Mouse (Mus musculus) liver, adult 2 months (tissue): Measurements from ENCODE around the gene Acaca. TPM values are rescaled to one million over a fixed set of nuclear protein-coding genes. Genes with fewer than 3 reads are reported as not detected.

Source experiments
- DNase-seq: peaks from one replicate; pipeline ENCODE4 v3.0.0-alpha.2; 2011; ENCODE audit warnings: low read depth, low spot score; ENCODE audit errors: extremely low read depth
- H3K27ac ChIP-seq: fragments of 200-500 bp; replicated peaks from 2 replicates; pipeline ENCODE4 v1.5.1; 2012; ENCODE audit warnings: low read depth, mild to moderate bottlenecking, control low read depth, inconsistent platforms, low read length; ENCODE audit not compliant: insufficient read depth
- H3K27me3 ChIP-seq: fragments of 200-500 bp; 2 replicates; pipeline ENCODE4 v1.6.1; 2012; ENCODE audit warnings: mild to moderate bottlenecking, moderate library complexity, low read length, inconsistent platforms; ENCODE audit not compliant: control insufficient read depth, insufficient read depth
- H3K36me3 ChIP-seq: fragments of 200-500 bp; 2 replicates; pipeline ENCODE4 v1.6.1; 2012; ENCODE audit warnings: low read length, inconsistent platforms; ENCODE audit not compliant: control insufficient read depth, insufficient read depth
- H3K4me1 ChIP-seq: fragments of 200-500 bp; 2 replicates; pipeline ENCODE4 v1.6.1; 2011; ENCODE audit warnings: low read length; ENCODE audit not compliant: control insufficient read depth, insufficient read depth
- H3K4me3 ChIP-seq: fragments of 200-500 bp; 2 replicates; pipeline ENCODE4 v1.5.1; 2011; ENCODE audit warnings: low read depth, mild to moderate bottlenecking, control low read depth, low read length, moderate library complexity; ENCODE audit not compliant: insufficient read depth
- H3K79me2 ChIP-seq: fragments of 200-500 bp; 2 replicates; pipeline ENCODE4 v1.6.1; 2012; ENCODE audit warnings: inconsistent platforms, mild to moderate bottlenecking, low read length, moderate library complexity; ENCODE audit not compliant: control insufficient read depth, insufficient read depth
- H3K9ac ChIP-seq: fragments of 200-500 bp; 2 replicates; pipeline ENCODE4 v1.6.1; 2012; ENCODE audit warnings: low read depth, mild to moderate bottlenecking, control low read depth, inconsistent platforms, low read length
- CTCF ChIP-seq: fragments of 200-500 bp; IDR thresholded peaks from 2 replicates; pipeline ENCODE4 v1.5.1; 2011; ENCODE audit warnings: low read depth, low read length, control low read depth
- POLR2A ChIP-seq: fragments of 200-500 bp; IDR thresholded peaks from 2 replicates; pipeline ENCODE4 v1.6.1; 2011; ENCODE audit warnings: low read length, control low read depth; ENCODE audit not compliant: insufficient read depth; ENCODE audit errors: extremely low read depth
- WGBS: fragments of 180-500 bp; shearing (Covaris S2); methylation state at CpG from one replicate; pipeline ENCODE4 v1.1.7; 2018; 5-methylcytosine and 5-hydroxymethylcytosine counted together
- polyA plus RNA-seq: library from polyadenylated mRNA; depleted of rRNA; stranded (reverse); fragments of >200 nt; gene quantifications from 2 replicates; pipeline ENCODE4 v1.2.3, GENCODE M21; 2012
- total RNA-seq: library from RNA; depleted of rRNA; stranded (reverse); fragments of >200 nt; gene quantifications from 2 replicates; pipeline ENCODE4 v1.2.3, GENCODE M21; 2014

The Acaca gene
- total and polyA plus RNA-seq, 2 experiments = 20.7 to 86.4 TPM

- Histone ChIP-seq H3K27me3 (no peaks in the 10 kb centered on the region), H3K79me2 (no peaks in the 10 kb centered on the region), H3K9ac (no peak overlapping the region), H3K4me3 (no peak overlapping the region), H3K36me3 (no peaks in the 10 kb centered on the region), H3K27ac (no peak overlapping the region), H3K4me1 (no peaks in the 10 kb centered on the region)
- 93% methylated on average over 3 of the region's 3 CpGs for WGBS
- TF ChIP-seq POLR2A (no peak), CTCF (no peak)
- DNase-seq = no peak
Measured at GRCm38 (mm10) chr11:84136453-84136852, 7.0 kb downstream of the Acaca start.

- Histone ChIP-seq H3K4me3 (no peak overlapping the region), H3K27me3 (no peaks in the 10 kb centered on the region), H3K79me2 (no peaks in the 10 kb centered on the region), H3K4me1 (peaks cover 8% of the 10 kb centered on the region), H3K36me3 (no peaks in the 10 kb centered on the region), H3K9ac (no peak overlapping the region), H3K27ac (no peak overlapping the region)
- peak; percentile 82 for DNase-seq
- no peak for TF ChIP-seq POLR2A
- TF ChIP-seq CTCF = peak; percentile 52
- 40% methylated on average over 2 of the region's 2 CpGs for WGBS
Measured at GRCm38 (mm10) chr11:84141752-84142151, 12.3 kb downstream of the Acaca start.

- H3K9ac ChIP-seq = 0 out of 2 replicates have a peak overlapping the region, but pooled peaks have one; percentile 19
- no peaks in the 10 kb centered on the region for H3K79me2 ChIP-seq
- peak; percentile 90 for DNase-seq
- 18% methylated on average over 10 of the region's 10 CpGs for WGBS
- no peak overlapping the region for H3K4me3 ChIP-seq
- TF ChIP-seq CTCF (no peak), POLR2A (no peak)
- H3K27me3 ChIP-seq = no peaks in the 10 kb centered on the region
- H3K36me3 ChIP-seq = no peaks in the 10 kb centered on the region
- peaks cover 16% of the 10 kb centered on the region for H3K4me1 ChIP-seq
- peak overlapping the region; percentile 99 for H3K27ac ChIP-seq
Measured at GRCm38 (mm10) chr11:84145201-84145798, 15.8 kb downstream of the Acaca start.

GRCm38 (mm10) chr11:84146081-84146480 lies 16.6 kb downstream of the Acaca start:
- Histone ChIP-seq H3K4me3 (no peak overlapping the region), H3K9ac (0 out of 2 replicates have a peak overlapping the region, but pooled peaks have one; percentile 30), H3K79me2 (no peaks in the 10 kb centered on the region), H3K4me1 (peaks cover 16% of the 10 kb centered on the region), H3K27ac (peak overlapping the region; percentile 80), H3K36me3 (no peaks in the 10 kb centered on the region), H3K27me3 (no peaks in the 10 kb centered on the region)
- DNase-seq = peak; percentile 98
- no peak for TF ChIP-seq CTCF
- no peak for TF ChIP-seq POLR2A
- WGBS = 28% methylated on average over 3 of the region's 3 CpGs

GRCm38 (mm10) chr11:84150884-84151283 lies 21.4 kb downstream of the Acaca start:
- WGBS = 76% methylated on average over 2 of the region's 2 CpGs
- no peak for TF ChIP-seq POLR2A
- peak; percentile 39; the same call in 1 of the 2 replicates for TF ChIP-seq CTCF
- H3K36me3 ChIP-seq = peaks cover 11% of the 10 kb centered on the region; the same call in 1 of the 2 replicates
- no peaks in the 10 kb centered on the region for H3K79me2 ChIP-seq
- peaks cover 13% of the 10 kb centered on the region for H3K4me1 ChIP-seq
- no peak overlapping the region for H3K9ac ChIP-seq
- no peaks in the 10 kb centered on the region for H3K27me3 ChIP-seq
- no peak overlapping the region for H3K4me3 ChIP-seq
- DNase-seq = no peak
- H3K27ac ChIP-seq = no peak overlapping the region

GRCm38 (mm10) chr11:84156535-84157262 lies 27.2 kb downstream of the Acaca start:
- no peak for DNase-seq
- WGBS = 63% methylated on average over 4 of the region's 4 CpGs
- Histone ChIP-seq H3K9ac (no peak overlapping the region), H3K27me3 (no peaks in the 10 kb centered on the region), H3K27ac (no peak overlapping the region), H3K4me1 (no peaks in the 10 kb centered on the region), H3K36me3 (peaks cover 14% of the 10 kb centered on the region), H3K4me3 (no peak overlapping the region), H3K79me2 (no peaks in the 10 kb centered on the region)
- TF ChIP-seq CTCF (no peak), POLR2A (no peak)
